Mouse (Mus musculus): ENCODE data around the gene Wdr18.

Wdr18 gene

DNA sequence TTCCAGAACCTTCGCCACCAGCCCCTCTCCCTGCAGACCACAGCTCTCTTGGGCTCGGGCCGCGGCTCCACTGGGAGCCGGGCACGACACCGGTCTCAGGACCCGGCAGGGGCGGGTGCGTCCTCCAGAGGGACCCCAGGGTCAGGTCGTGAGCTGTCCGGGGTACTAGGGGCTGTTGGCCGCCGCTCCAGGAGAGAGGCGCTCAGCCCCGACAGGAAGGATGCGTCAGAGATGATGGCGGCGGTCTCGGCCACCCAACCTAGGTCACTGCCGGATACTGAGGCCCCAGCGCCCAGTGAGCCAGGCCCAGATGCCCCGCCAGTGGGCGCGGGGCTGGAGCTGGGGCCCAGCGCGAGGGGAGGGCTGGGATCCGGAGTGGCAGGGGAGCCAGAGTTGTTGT, 17.4 kb downstream of the Wdr18 start:
- no peak for DNase-seq (ENCODE audit: low read depth)

DNA sequence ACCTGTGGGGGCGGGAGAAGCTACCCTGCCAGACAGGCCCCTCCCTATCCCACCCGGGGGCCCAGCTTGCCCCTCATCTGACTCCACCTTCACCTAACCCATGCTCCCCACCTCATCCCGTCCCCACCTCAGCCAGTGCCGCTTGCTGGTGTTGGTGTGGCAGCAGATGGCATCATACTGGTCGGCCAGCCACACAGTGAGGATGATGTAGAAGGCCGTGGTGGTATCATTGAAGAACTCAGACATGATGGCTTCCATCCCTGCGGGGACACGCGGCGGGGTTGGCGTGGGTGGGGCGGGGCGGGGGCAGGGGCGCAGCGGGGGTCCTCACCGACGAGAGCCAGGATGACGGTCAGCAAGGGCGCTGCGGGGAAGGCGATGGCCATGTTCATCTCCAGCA, 18.1 kb downstream of the Wdr18 start:
- no peak for DNase-seq (ENCODE audit: low read depth)

DNA sequence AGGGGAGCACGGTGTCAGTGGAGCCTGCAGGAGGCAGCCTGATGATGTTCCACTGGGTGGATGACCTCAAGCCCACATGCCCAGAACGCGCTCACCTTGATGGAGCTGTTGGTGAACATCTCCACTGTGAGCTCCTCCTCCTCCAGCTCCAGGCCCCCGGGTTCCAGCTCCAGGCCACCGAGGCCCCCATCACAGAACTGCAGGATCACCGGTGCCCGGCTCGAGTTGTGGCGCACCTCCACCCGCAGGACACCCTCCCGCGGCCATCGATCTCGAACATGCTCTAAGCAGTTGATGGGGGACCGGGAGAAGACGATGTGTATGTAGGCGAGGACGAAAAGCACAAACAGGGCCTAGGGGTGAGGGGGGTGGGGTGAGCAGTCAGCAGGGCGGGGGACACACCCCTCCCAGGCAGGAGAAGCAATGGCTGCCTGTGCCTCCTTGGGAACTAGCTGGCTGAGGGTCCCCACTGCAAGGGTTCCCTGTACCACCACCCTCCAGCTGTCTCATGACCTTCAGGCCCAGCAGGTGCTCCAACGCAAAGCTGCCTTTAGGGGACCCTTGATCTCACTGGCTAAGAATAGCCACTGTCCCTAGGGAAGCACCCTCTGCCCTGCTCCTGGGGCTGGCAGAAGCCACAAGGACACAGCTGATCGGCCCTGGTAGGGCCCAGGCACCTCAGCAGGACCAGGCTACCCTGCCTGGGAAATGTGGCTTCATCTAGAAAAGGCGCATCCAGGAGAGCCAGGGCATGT, 19.6 kb downstream of the Wdr18 start:
- no peak for DNase-seq (ENCODE audit: low read depth)

DNA sequence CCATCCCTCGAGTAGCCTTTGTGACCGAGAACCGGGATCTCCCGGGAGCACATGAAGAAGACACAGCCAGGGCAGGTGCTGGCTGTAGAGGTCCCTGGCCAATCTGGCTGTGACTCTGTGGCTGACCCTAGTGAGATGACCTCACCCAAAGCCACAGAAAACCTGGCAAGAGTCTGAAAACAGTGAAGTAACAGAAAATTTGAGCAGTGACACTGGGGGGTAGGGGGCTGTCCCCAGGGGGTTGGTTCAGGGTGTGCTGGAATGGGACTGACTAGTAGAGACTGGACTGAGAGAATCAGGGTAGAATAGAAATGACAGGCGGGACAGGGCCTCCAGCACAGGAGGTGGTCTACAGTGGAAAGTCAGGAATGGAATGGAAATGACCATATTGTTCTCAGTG, 23.3 kb downstream of the Wdr18 start:
- no peak for DNase-seq (ENCODE audit: low read depth)

DNA sequence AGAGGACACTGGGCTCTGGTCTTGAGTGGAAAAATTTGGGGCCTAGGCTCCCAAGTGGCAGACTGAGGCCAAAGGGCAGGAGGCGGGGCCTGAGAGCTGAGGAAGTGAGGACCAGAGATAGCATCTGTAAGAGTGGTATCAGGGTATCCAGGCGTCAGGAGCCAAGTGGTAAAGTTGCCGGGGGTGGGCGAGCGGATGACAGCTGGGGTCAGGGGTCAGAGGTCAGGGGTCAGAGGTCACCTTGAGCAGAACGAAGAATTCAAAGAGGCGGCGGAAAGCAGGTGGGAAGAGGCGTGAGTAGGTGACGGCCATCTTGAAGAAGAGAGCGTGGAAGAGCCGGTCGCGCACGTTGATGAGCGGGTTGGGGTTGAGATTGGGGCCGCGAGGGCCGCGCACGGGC, 23.7 kb downstream of the Wdr18 start:
- peak; percentile 64 for DNase-seq (ENCODE audit: low read depth)

DNA sequence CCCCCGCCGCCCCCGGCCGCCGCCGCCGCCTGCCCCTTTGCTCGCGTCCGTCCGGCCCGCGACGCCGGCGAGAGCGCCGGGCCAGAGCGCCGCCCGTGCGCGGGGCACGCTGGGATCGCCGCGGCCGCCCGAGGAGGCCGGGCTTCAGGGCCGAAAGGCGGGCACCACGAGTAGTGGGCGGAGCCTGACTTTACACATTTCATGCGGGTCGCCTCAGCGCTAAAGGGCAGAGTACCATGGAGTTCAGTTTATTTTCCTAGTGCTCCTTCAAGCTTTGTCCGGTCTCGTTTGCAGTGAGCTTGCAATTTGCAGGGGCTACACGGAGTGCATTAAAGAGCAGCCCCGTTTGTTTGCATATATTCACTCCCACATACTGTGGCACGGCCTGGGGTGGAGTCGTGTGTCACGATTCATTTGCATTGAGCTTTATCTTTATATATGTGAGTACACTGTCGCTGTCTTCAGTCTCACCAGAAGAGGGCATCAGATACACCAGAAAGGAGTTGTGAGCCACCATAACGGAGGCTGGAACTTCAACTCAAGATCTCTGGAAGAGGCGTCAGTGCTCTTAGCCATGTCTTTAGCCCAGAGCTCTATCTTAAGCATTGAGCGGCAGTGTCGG, 24.4 kb downstream of the Wdr18 start, which contains the start of gene Tmem259:
Tmem259 (minus strand) TSS at position 136 of the 622 bp plus-strand sequence.
- DNase-seq (ENCODE audit: low read depth): peak; percentile 97

DNA sequence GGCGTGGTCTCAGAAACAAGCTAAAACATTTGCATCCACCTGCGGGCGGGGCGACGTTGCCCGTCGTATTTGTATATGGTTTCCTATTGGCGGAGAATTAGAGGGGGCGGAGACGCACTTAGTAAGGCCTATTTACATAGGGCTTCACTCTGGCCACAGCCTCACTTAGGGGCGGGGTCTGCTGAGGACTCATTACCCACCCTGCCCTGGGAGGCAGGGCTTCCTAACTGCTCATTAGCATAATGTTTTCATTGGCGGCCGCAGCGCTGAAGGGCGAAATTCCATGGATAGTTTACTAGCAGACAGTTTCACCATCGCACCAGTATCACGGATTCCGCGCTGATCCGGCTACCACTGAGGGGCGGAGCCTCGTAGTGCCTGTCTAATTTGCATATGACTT, 24.9 kb downstream of the Wdr18 start:
- peak; percentile 100 for DNase-seq (ENCODE audit: low read depth)

DNA sequence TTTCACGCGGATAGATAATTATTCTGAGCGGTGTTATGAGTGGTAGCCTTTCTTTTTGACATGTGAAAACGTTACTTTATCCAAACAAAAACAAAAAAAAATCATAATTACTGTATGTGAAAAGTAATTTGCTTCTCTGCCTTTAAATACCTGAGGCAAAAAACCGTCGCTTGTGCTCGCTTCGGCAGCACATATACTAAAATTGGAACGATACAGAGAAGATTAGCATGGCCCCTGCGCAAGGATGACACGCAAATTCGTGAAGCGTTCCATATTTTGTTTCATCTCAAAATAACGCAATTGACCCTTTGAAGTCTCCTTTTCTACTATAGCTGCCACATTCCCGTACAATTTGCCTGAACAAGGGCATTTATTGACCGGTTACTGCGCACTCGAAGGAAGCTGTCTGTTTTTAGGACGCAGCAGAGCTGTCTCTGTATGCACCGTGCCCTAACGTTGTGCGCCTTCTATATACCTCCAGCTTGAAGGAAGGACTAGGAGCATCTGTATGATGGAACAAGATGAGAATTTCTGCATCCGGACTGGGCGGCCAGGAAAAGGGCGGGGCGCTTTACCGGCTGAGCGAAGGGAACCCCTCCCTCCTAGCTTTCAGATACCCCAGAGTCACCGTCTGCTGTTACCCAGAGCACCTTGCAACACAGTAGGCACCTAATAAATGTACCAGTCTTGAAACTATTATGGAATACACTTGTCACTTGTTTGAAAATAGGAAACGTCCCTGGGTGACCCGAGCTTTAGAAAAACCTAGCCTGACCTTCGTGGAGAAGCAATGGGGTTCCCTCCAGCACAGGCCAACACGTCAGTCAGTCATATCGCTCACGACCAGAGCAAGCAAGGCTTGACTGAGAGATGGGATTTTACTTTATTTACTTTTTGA, 25.6 kb downstream of the Wdr18 start:
- peak; percentile 81 for DNase-seq (ENCODE audit: low read depth)

DNA sequence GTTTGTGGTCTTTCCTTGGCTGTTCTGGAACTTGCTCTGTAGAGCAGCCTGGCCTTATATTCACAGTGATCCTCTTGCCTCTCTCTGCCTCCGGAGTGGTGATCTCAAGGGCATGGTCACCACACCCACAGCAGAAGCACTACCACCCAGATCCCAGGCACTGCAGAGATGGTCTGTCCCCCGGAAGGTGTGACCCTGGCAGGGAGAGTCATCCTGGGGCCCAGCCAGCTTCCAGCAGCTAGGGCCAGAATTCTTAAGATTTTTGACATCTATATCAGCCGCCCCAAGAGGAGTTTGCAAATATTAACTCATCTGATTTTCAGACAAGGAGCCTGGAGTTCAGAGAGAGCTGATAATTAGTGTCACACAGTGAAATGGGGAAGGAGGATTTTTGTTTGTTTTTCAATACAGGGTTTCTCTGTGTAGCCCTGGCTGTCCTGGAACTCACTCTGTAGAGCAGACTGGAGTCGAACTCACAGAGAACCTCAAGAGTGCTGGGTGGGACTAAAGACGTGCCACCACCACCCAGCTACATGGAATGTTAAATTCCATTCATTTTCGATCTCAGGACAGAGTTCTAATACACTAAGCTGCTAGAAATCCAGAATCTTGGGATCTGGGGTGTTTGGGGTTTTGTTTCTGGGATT, 26.4 kb downstream of the Wdr18 start:
- peak; percentile 66 for DNase-seq (ENCODE audit: low read depth)

DNA sequence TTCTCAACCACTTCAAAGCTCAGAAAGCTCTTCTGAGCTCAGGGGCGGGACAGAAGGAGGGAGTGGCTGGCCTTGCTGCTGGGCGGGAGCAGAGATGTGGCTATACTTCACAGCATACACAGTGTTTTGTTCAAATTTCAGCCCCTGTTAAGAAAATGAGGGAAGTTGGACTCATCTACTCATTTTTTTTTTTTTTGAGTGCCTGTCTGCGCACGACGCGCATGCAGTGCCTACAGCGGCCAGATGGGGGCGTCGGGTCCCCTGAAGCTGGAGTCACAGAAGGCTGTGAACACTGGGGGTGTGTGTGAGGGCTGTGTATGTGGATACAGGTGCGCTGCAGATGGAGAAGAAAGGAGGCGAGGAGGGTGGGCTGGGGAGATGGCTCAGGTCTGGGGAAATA, 27.0 kb downstream of the Wdr18 start:
- peak; percentile 97 for DNase-seq (ENCODE audit: low read depth)

DNA sequence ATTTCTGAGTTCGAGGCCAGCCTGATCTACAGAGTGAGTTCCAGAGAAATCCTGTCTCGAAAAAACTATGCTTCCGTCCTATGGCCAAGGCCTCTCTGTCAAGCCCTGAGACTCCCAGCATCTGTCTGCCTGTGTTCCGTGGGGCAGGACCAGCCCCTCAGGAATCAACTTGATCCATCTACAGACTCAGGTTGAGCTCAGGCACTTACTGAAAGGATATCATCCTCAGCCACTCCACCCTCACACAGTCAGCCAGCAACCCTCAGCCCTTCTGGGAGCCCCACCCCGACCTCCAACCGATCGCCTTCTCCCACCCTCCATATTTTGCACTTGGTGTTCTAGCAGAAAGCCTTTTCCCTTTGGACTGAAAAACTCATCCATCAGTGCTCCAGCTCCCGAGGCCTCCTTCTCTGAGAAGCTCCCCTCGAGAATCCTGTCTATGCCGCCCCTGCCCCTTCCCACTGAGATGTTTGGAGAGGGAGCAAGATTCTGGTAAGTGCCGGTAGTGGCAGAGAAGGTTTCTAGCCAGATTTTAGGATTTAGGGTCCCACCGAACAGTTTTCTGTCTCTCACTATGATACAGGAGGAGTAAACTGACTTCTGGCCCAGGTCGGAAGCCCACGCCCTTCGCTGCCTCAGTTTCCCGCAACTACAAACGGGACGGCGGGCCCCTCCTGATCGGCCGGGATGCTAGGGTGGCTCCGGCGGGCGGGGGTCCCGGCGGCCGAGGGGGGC, 28.0 kb downstream of the Wdr18 start:
- peak; percentile 58 for DNase-seq (ENCODE audit: low read depth)

DNA sequence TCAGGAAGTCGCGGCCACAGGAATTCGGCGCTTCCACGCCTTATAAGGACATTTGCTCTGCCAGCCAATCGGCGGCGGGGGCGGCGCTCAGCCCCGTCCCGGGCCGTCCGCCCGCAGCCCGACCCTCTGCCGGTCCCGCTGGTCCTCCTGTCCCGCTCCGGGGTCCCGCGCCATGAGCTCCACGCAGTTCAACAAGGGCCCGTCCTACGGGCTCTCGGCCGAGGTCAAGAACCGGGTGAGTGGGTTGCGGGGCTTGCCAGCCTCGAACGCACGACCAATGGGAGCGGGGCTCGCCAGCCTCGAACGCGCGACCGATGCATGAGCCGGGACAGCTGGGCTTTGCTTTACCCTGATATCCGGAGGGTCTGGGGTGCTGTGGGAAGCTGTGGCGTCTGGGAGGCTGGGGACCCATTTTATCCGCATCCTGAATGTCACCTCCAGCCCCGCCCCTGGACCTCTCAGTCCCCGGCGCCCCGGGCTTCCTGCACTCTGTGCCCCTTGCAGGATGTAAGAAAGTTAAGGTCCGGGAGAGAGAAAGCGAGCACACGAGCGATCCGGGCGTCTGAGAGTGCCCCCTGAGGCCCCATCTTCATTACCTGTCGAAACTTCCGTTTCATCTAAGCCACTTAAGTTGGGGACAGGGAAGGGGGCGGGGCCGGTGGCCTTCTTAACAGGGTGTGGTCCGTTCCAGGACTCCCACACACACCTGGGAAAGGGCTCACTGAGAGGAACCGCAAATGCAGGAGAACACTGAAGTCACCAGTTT, 28.7 kb downstream of the Wdr18 start, which contains the start of gene Cnn2:
Cnn2 (plus strand) TSS at position 79 of the 766 bp plus-strand sequence.
- DNase-seq (ENCODE audit: low read depth): peak; percentile 90

DNA sequence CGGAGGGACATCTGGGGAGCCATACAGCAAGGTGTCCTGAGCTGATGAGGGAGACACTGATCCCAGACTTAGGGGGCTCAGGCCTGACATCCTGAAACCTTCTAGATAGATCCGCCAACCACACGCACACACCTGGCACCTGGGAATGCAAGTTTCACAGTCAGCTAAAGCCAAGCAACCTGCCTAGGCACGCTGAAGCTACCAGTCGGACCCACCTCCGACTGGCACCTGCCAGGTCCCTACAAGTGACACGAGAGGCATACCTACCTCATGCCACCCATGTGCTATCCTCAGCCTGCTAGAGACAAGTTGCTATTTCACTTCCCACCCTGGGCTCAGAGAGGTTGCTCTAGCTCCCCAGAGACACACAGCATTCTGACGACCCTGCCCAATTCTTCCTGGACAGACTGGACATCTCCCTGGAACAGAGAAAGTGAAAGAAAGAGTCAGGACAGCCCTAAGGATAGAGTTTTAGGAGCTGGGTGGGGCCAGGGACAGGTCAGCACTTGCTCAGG, 29.4 kb downstream of the Wdr18 start:
- peak; percentile 47 for DNase-seq (ENCODE audit: low read depth)

DNA sequence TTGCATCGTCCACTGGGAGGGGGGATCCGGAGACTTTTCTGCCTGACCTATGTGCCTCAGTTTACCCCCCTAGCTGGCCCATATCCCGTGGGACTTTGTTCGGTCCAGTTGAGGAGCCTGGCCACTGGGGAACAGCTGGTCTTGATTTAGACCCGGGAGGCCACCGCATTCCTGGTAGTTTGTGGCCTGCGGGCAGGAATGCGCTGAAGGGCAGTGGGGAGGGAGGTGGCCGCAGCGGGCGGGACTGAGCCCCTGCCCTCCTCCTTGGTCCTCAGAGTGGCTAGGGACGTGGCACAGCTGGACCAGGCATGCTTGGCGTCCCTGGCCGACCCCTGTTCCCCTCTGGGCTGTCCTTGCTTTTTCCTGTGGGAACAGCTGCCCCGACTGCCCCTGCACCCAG, 29.9 kb downstream of the Wdr18 start:
- peak; percentile 87 for DNase-seq (ENCODE audit: low read depth)

DNA sequence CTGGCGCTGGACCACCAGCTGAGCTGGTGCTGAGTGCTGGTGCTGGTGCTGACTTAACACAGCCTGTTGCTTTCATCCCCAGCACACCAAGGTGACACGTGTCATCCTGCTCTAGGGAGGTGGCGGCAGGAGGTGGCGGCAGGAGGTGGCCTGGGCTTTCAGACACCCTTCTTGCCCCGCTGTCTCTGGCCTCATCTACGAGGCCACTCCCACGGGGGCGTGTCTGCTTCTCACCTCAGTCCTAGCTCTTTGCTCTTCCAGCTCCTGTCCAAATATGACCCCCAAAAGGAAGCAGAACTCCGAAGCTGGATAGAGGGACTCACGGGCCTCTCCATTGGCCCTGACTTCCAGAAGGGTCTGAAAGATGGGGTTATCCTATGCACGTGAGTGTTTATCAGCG, 31.1 kb downstream of the Wdr18 start:
- DNase-seq (ENCODE audit: low read depth): no peak

DNA sequence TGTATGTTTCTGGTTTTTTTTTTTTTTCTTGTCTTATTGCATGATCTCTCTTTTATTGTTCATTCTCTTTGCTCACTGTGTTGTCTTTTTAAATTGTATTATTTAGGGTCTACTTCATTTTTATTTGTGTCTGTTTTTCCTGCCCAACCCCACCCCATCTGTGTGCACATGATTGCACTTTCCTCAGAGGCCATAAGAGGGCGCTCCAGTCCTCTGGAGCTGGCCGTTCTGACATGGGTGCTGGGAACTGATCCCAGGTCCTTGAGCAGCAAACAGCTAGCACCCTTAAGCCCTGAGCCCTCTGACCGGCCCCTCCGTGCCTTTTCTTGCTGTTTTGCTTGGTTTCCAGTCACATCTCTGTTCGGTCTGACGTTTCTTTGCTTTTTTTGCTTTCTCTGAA, 31.6 kb downstream of the Wdr18 start:
- DNase-seq (ENCODE audit: low read depth): peak; percentile 48

DNA sequence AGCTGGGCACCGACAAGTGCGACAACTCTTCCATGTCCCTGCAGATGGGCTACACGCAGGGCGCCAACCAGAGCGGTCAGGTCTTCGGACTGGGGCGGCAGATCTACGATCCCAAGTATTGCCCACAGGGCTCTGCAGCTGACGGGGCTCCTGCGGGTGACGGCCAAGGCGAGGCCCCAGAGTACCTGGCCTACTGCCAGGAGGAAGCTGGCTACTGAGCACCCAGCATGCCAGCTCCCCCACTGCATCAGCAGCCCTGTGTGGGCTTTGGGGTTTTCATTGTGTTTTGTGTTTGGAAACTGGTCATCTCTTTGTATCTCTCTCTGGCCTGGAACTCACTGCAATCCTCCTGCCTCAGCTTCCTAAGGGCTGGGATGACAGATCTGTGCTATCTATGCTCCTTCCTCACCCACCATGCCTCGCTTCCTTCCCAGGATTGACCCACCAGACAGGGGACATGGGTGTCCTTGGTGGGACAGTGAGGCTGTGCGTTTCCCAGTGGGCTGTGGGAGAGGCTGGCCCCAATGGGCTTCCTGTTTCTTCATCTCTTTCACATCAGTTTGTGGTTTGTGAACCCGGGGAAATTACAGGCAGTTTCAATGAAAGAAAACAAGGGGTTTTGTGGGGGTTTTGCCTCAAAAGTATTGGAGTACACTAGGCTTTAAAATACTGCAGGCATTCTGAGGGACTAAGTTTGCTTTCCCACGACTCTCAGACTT, 34.6 kb downstream of the Wdr18 start:
- peak; percentile 37 for DNase-seq (ENCODE audit: low read depth)

DNA sequence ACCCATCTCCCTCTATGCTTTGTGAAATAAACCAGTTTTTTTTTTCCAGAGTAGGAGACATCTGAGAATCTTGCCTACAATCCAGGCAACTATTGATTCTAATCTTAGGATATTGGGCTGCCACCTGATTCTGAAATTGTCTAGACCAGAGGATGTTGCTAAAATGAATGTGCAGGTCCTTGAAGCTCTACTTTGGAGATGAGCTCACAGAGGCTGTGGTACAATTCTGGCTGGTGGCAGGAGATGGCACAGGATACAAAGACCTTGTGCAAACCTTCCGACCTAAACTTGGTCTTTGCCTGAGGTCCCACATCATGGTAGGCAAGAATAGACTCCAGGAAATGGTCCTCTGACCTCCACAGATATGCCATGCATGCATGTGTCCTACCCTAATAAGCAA, 35.7 kb downstream of the Wdr18 start:
- no peak for DNase-seq (ENCODE audit: low read depth)

DNA sequence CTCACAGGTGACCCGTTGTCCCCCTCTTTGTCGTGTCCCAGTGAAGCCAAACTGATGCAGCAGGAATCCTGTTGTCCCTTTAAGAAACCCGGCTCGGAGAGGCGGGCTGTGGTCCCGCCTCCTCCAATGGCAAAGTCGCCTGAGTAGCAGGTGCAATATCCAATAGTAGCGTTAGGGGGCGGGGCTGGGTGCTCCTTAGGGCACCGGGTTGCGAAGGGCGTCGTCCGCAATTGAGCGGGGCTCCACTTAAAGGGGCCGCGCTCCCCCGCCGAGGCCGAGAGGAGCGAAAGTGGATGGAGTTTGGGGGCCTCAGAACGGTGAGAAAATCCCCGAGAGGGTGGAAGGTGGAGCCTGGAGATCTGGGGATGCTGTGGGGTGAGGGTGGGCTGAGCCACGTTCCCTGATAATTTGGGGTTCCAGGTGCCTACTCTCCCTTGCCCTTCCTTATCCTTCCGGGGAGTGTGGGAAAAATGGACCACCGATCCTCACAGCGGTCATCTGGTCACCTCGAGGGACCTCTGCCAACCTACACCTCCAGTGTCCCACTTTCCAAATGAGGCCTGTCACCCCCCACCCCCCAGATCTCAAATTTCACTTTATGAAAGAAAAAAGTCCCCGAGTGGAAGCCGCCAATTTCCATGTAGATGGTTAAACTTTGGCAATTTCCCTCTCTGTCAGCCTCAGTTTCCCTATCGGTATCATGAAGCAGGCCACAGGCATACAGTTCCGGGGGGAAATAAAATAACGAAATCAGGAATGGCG, 36.5 kb downstream of the Wdr18 start, which contains the start of gene Abca7:
Abca7 (plus strand) TSS at position 223 of the 762 bp plus-strand sequence.
- peak; percentile 98 for DNase-seq (ENCODE audit: low read depth)

Measured in NIH3T3 (cell line).